Mouse (Mus musculus) mesoderm, embryonic 11.5 days (tissue): Measurements from ENCODE around the gene Slc9a5.
A peak's percentile ranks its signal among the peaks of the same experiment; 100 is the strongest.

ENCODE experiments used
- DNase-seq: peaks from one replicate; pipeline ENCODE4 v3.0.0-alpha.2; 2012; ENCODE audit warnings: low read depth, low spot score

The Slc9a5 gene

GRCm38 (mm10) chr8:105348450-105349095 is at the start of gene Slc9a5:
TSS of gene Slc9a5 (plus strand) at chr8:105348843.
- peak; percentile 87 for DNase-seq

DNA sequence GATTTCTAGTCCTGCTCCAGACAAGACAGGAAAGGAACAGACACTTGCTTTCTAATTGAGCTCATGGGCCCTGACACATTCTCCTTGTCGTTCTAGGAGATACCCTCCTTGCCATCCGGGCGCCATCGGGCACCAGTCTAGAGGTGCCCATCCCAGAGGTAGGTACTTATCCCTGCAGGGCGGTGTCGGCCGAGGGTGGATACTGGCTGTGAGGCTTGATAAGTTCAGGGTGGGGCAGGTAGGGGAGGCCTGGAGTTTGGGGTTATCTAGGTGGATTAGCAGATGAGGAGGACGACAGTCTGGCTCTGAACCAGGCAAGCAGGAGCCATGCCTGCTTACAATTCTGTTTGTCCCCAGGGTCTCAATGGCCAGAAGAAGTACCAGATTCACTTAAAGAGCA is 48.7 kb upstream of the Slc9a5 start:
- no peak for DNase-seq

- no peak for DNase-seq
Measured at GRCm38 (mm10) chr8:105303396-105303795, 45.2 kb upstream of the Slc9a5 start.

GRCm38 (mm10) chr8:105303874-105304273 is 44.8 kb upstream of the Slc9a5 start:
- DNase-seq = no peak

DNA sequence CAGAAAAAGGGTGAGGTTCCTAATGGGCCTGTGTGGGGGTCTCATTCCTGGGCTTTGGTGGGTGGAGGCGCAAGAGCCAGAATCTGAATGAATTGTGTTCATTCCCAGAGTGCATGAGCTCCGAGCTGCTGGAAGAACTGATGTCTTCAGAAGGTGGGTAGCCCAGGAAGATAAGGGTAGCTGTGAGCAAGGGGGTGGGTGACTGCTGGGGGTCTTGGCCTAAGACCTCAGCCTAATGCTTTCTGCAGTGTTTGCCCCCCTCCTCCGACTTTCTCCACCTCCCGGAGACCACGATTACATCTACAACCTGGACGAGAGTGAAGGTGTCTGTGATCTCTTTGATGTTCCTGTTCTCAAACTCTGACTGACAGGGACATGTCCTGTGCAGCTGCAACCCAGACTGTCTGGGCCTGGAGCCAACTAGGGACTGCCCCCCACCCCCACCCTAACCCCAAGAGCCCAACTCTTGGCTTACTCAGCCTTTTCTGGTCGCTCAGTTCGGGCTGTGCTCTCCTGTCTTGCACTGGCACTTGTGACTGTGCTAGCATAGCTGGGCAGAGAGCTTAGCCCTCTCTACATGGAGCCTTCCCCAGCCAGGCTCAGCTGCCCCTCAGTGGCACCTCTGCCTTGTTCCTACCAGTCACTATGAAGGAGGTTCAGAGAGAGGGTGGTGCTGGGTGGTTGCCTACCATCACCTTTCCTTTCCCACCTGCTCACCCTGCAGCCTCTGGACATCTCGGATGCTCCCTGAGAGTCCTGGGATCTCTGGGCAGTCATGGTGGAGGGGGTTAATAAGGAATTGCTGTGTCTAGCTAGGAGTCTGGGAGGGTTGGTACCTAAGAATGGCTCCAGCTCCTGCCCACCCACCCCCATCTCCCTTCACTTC is 44.1 kb upstream of the Slc9a5 start:
- DNase-seq = no peak

- DNase-seq = peak; percentile 60
Measured at GRCm38 (mm10) chr8:105305211-105306145, 43.2 kb upstream of the Slc9a5 start, which contains the start of gene Elmo3. TSS of gene Elmo3 (plus strand) at chr8:105305601.

GRCm38 (mm10) chr8:105306146-105306691 is 42.4 kb upstream of the Slc9a5 start:
- DNase-seq = no peak

DNA sequence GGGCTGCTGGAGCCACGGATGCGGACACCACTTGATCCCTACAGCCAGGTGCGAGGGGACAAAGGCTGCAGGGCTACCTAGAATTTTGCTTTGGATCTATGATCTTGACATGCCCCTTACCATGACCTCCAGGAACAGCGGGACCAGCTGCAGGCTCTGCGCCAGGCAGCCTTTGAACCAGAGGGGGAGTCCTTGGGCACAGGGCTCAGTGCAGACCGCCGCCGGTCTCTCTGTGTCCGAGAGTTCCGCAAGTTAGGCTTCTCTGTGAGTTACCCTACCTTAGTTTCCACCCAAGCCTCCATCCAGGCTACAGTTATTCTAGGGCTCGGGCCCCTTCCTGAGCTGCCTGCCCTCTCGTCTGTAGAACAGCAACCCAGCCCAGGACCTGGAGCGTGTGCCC is 41.0 kb upstream of the Slc9a5 start:
- no peak for DNase-seq

GRCm38 (mm10) chr8:105308428-105308827 is 40.2 kb upstream of the Slc9a5 start:
- no peak for DNase-seq

DNA sequence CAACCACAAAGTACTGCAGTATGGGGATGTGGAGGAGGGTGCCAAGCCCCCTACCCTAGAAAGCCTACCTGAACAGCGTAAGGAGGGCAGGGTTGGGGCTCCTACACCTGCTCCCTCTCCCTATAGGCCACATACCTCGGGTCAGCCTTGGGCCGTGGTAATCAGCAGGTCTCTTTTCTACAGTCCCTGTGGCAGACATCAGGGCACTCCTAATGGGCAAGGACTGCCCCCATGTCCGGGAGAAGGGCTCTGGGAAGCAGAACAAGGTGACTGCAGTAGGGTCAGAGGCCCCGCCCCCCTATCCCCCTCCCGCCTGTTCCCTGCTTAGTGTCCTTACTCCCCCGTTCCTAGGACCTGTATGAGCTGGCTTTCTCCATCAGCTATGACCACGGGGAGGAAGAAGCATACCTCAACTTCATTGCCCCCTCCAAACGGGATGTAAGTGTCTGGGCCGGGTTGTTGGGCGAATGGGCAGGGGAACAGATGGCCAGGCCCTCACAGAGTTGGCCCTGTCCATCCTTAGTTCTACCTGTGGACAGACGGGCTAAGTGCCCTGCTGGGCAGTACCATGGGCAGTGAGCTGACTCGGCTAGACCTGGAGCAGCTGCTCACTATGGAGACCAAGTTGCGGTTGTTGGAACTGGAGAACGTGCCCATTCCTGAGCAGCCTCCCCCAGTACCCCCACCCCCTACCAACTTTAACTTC is 39.3 kb upstream of the Slc9a5 start:
- no peak for DNase-seq

DNA sequence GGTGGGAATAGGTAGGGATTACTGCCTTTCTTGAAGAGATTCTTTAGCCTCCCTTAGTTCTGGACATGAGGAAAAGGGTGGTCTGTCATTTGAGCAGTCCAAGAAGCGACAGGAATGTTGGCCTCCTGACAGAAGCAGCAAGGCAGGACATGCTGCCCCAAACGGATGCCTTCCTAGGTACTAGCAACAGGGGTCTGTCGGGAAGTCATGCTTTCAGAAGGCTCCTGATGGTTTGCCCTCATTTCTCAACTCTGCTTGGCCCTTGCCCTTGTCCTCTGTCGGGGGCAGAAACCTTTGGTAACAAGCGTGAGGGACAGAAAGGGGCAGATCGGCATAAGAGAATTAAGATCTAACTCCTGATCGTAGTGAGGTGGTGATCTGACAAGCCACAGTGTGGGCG is 38.5 kb upstream of the Slc9a5 start:
- no peak for DNase-seq

DNA sequence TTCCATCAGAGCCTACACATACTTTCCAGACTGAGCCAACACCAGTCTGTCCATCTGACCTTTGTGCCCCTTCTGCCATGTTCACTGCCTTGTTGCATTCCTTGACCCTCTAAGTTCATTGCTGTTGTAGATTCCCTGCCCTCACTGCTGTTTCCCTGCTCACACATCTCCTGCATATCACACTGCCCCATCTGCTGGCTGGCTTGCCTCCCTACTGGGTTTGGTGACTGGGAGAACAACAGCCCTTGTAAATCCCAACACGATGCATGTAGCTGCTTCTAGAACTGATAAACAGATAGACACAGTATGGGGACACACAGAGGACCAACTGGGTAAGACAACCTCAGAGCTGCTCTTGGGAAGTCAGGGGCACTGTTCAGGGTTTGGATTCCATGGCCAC is 36.9 kb upstream of the Slc9a5 start:
- no peak for DNase-seq

GRCm38 (mm10) chr8:105312891-105313481 is 35.7 kb upstream of the Slc9a5 start:
- DNase-seq = no peak

DNA sequence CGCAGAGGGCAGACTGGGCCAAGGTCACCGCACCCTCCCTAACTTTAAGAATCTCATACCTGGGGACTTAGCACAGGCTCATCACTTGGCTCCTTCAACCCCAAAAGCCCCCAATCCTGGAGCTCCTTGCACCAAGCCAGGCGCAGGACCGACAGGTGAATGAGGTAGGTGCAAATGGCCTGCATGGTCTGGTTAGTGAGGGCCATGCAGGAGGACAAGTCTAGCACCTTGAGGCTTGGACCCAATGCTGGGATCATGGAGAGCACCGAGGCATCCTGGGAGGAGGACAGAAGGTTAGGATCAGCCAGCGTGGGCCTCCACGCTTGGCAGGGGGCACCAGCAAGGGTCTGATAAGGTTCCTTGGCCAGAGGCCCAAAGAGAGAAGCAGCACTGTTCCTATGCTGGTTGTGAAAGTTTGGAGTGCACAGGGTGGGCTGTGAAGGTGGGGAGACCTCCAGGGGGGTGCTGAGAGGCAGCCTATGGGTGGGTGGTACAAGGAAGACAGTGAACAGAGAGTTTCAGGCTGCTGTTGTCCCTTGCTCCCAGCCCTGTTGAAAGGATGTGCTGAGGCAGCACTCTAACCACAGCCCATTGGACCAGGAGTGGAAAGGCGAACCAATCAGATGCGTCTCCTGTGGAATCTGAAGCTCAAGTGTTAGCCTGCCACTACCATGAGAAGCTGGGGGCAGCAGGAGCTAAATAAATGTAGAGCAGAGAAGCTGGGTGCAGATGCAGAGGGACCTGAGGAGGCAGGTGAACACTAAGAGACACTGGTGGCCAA is 34.8 kb upstream of the Slc9a5 start:
- no peak for DNase-seq

- no peak for DNase-seq
Measured at GRCm38 (mm10) chr8:105315073-105315769, 33.4 kb upstream of the Slc9a5 start.

GRCm38 (mm10) chr8:105317941-105318340 is 30.7 kb upstream of the Slc9a5 start:
- DNase-seq = no peak

DNA sequence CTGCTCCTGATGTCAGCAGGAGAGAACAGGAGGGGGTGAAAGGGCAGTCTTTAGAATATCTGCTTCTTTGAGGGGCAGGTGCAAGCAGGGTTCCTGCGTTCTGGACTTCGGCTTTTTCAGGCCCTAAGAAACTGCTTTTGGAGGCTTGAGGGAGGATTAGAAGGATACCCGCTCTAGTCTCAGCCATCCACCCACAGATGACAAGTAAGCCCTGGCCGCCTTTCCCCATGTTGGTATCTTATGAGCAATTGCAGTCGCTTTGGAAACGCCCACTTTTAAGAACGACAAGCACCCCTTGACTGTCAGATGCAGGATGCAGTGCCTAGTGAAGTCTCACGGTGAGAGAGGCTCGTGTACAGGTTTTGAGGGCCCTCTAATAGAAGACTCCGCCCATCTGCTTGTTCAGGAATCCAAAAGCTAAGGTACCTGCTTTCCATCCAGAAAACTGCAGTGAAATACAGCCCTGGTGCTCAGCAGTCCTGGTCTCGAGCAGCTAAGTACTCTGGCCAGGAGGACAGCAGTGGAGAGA is 29.9 kb upstream of the Slc9a5 start:
- no peak for DNase-seq

- DNase-seq = no peak
Measured at GRCm38 (mm10) chr8:105323183-105323582, 25.5 kb upstream of the Slc9a5 start.

- peak; percentile 59 for DNase-seq
Measured at GRCm38 (mm10) chr8:105325641-105326093, 23.0 kb upstream of the Slc9a5 start.
